Mouse (Mus musculus): ENCODE measurements around the gene Fktn. TPM values are rescaled to one million over a fixed set of nuclear protein-coding genes. Genes with fewer than 3 reads are reported as not detected.
"Not testable (repeated sequence)": the region's sequence is repeated elsewhere in the genome, so short reads cannot be mapped to it uniquely, and the experiment has no call there.

Gene Fktn
- polyA plus RNA-seq (2014; fragmentation: Nextera tagmentation; extraction: Ambion mirVana) = 20.1 and 22.9 TPM in 2 replicates

DNA sequence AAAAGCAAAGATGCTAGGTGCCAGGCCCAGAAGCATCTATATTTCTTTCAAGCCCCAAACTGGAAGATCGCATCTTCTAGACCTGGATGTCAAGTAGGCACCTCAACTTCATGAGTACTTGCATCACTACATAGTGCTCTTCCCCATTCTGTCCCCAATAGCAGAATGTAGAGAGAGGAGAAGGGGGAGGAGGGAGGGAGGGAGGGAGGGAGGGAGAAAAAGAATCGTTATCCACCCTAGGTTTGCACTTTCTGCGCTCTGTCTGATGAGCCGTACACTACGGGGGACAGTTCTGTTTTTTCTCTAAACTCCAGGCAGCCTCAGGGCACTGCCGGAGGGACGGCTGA is at the start of gene Fktn:
TSS of gene Fktn (plus strand) at position 295 of the 347 bp plus-strand sequence.
- DNase-seq (no peak), ATAC-seq (ENCODE audit: low FRiP score, low TSS enrichment) (peak; percentile 83)
- H3K4me2 ChIP-seq (ENCODE audit: low read length) = peak within 1 kb of the TSS; percentile 83
- no peaks in the 10 kb centered on the region for H3K27me3 ChIP-seq (ENCODE audit: control insufficient read depth, insufficient read depth, low read length)
- H3K36me3 ChIP-seq (ENCODE audit: control insufficient read depth, insufficient read depth, low read length) = no peaks in the 10 kb centered on the region
- peak within 1 kb of the TSS; percentile 87 for H3K4me3 ChIP-seq (replicated peaks; ENCODE audit: low read depth, low read length)
- 10% methylated on average over 7 of the region's 7 CpGs for WGBS
- peaks cover 12% of the 10 kb centered on the region for H3K4me1 ChIP-seq (ENCODE audit: control insufficient read depth, insufficient read depth, low read length)
- H3K27ac ChIP-seq (replicated peaks; ENCODE audit: low read depth, low read length) = peak within 1 kb of the TSS; percentile 94
- H3K9ac ChIP-seq (replicated peaks; ENCODE audit: low read length) = peak within 1 kb of the TSS; percentile 84
- no peaks in the 10 kb centered on the region for H3K9me3 ChIP-seq (ENCODE audit: control insufficient read depth, low read length)

DNA sequence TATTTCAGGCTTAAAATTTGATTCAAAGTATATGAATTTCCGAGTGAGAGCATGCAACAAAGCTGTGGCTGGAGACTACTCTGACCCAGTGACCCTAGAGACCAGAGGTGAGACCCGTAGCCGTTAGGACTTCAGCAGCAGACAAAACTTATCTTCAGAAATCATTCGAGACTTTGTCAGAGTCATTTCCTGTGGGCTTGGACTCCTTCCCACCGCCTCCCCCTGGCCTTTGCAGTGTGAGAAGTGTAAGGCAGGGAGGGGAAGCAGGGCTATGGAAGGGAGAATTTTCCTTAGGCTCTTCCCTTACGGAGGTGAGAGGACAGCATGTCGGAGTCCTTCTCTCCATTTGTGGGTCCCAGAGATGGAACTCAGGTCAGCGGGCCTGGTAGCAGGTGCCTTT is 31.7 kb upstream of the Fktn start:
- 93% methylated on average over 8 of the region's 8 CpGs for WGBS
- no peak overlapping the region for H3K4me3 ChIP-seq (replicated peaks; ENCODE audit: low read depth, low read length)

DNA sequence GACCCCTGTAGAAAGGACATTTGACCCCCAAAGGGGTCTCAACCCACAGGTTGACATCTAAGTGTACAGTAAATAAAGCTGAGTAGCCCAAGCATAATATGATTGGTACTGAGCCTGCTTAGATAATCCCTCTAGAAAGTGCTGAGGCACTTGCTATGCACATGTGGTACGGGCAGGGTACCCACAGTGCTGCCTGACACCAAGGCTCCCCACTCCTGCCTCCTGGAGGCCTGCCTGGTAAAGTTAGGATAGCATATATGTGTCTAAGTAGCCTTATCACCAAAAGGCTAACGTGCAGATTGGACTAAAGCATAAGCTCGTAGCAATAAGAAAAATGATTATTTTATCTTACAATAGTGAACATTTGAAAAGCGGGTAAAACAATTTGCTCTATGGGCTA is 24.8 kb upstream of the Fktn start:
- no peaks in the 10 kb centered on the region for H3K4me1 ChIP-seq (ENCODE audit: control insufficient read depth, insufficient read depth, low read length)
- no peak overlapping the region for H3K4me2 ChIP-seq (ENCODE audit: low read length)
- DNase-seq = no peak
- no peak overlapping the region for H3K27ac ChIP-seq (replicated peaks; ENCODE audit: low read depth, low read length)
- H3K36me3 ChIP-seq (ENCODE audit: control insufficient read depth, insufficient read depth, low read length) = peaks cover 21% of the 10 kb centered on the region
- H3K27me3 ChIP-seq (ENCODE audit: control insufficient read depth, insufficient read depth, low read length) = no peaks in the 10 kb centered on the region
- 92% methylated on average over 4 of the region's 4 CpGs for WGBS
- no peaks in the 10 kb centered on the region for H3K9me3 ChIP-seq (ENCODE audit: control insufficient read depth, low read length)
- no peak for ATAC-seq (ENCODE audit: low FRiP score, low TSS enrichment)
- H3K9ac ChIP-seq (replicated peaks; ENCODE audit: low read length) = no peak overlapping the region
- no peak overlapping the region for H3K4me3 ChIP-seq (replicated peaks; ENCODE audit: low read depth, low read length)

More for the DNA sequence above, 31.7 kb upstream of the Fktn start:
- peaks cover 32% of the 10 kb centered on the region for H3K36me3 ChIP-seq (ENCODE audit: control insufficient read depth, insufficient read depth, low read length)
- no peak overlapping the region for H3K4me2 ChIP-seq (ENCODE audit: low read length)
- no peaks in the 10 kb centered on the region for H3K9me3 ChIP-seq (ENCODE audit: control insufficient read depth, low read length)
- ATAC-seq (ENCODE audit: low FRiP score, low TSS enrichment) (no peak), DNase-seq (no peak)
- H3K4me1 ChIP-seq (ENCODE audit: control insufficient read depth, insufficient read depth, low read length) = no peaks in the 10 kb centered on the region
- no peaks in the 10 kb centered on the region for H3K27me3 ChIP-seq (ENCODE audit: control insufficient read depth, insufficient read depth, low read length)
- H3K27ac ChIP-seq (replicated peaks; ENCODE audit: low read depth, low read length) = no peak overlapping the region
- no peak overlapping the region for H3K9ac ChIP-seq (replicated peaks; ENCODE audit: low read length)

DNA sequence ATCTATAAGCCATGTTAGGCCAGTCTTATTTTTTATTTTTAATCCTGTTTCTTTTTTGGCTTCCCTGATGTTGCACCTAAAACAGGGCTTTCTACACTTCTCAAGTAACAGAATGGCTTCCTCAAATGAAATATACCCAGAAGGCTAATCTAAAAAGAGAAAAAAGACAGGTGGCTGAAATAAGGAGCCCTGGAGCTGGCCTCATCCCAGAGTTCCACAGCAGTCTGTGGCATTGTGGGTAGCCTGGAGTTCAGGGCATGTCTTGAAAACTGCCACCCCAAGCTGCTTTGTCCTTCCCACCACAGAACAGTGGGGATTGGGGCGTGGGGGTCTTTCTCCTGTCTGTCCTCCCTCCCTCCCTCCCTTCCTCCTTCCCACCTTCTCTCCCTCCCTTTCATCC is 22.4 kb upstream of the Fktn start:
- Histone ChIP-seq H3K36me3 (ENCODE audit: control insufficient read depth, insufficient read depth, low read length) (peaks cover 34% of the 10 kb centered on the region), H3K27me3 (ENCODE audit: control insufficient read depth, insufficient read depth, low read length) (no peaks in the 10 kb centered on the region), H3K9ac (replicated peaks; ENCODE audit: low read length) (no peak overlapping the region), H3K4me2 (ENCODE audit: low read length) (no peak overlapping the region), H3K27ac (replicated peaks; ENCODE audit: low read depth, low read length) (no peak overlapping the region), H3K9me3 (ENCODE audit: control insufficient read depth, low read length) (no peaks in the 10 kb centered on the region), H3K4me3 (replicated peaks; ENCODE audit: low read depth, low read length) (no peak overlapping the region), H3K4me1 (ENCODE audit: control insufficient read depth, insufficient read depth, low read length) (no peaks in the 10 kb centered on the region)
- WGBS = 77% methylated on average over 1 of the region's 1 CpGs
- DNase-seq (no peak), ATAC-seq (ENCODE audit: low FRiP score, low TSS enrichment) (no peak)

DNA sequence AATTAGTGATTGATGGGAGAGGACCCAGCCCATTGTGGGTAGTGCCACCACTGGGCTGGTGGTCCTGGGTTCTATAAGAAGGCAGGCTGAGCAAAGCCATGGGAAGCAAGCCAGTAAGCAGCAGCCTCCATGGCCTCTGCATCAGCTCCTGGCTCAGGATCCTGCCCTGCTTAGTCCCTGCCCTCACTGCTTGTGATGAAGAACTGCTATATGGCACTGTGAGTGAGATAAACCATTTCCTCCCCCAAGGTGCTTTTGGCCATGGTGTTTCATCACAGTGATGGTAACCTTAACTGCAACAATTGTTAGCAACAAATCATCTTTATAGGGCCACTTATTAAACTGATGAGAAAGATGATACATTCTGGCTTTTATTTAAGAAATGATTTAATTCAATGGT is 4.6 kb upstream of the Fktn start:
- H3K9me3 ChIP-seq (ENCODE audit: control insufficient read depth, low read length); H3K36me3 ChIP-seq (ENCODE audit: control insufficient read depth, insufficient read depth, low read length); ATAC-seq (ENCODE audit: low FRiP score, low TSS enrichment); H3K4me3 ChIP-seq (replicated peaks; ENCODE audit: low read depth, low read length); H3K4me1 ChIP-seq (ENCODE audit: control insufficient read depth, insufficient read depth, low read length); H3K27ac ChIP-seq (replicated peaks; ENCODE audit: low read depth, low read length); DNase-seq; H3K4me2 ChIP-seq (ENCODE audit: low read length); H3K9ac ChIP-seq (replicated peaks; ENCODE audit: low read length); H3K27me3 ChIP-seq (ENCODE audit: control insufficient read depth, insufficient read depth, low read length): not testable (repeated sequence)

DNA sequence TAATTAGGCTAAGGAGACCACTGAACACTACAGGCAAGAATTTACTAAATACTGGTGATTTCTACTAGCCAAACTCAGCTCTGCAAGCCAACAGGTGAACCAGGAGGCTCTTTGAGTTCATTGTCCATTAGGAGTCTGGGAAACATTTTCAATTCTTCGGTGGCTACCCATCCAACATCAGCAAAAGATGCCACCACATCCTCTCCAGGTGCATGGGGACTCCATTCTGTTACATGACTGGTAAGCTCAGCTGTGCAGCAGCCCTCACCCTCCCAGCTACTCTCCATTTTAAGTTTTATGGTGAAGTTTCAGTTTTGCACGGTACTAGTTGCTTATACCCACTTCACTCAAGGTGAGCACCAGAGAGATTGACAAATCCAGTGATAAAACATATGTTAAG is 3.8 kb upstream of the Fktn start:
- no peak overlapping the region for H3K9ac ChIP-seq (replicated peaks; ENCODE audit: low read length)
- no peak overlapping the region for H3K4me2 ChIP-seq (ENCODE audit: low read length)
- no peaks in the 10 kb centered on the region for H3K27me3 ChIP-seq (ENCODE audit: control insufficient read depth, insufficient read depth, low read length)
- WGBS = 93% methylated on average over 2 of the region's 2 CpGs
- no peak overlapping the region for H3K4me3 ChIP-seq (replicated peaks; ENCODE audit: low read depth, low read length)
- no peaks in the 10 kb centered on the region for H3K36me3 ChIP-seq (ENCODE audit: control insufficient read depth, insufficient read depth, low read length)
- no peak for DNase-seq
- no peak for ATAC-seq (ENCODE audit: low FRiP score, low TSS enrichment)
- H3K27ac ChIP-seq (replicated peaks; ENCODE audit: low read depth, low read length) = no peak overlapping the region
- H3K9me3 ChIP-seq (ENCODE audit: control insufficient read depth, low read length) = no peaks in the 10 kb centered on the region
- peaks cover 5% of the 10 kb centered on the region; the same call in 1 of the 2 replicates for H3K4me1 ChIP-seq (ENCODE audit: control insufficient read depth, insufficient read depth, low read length)

DNA sequence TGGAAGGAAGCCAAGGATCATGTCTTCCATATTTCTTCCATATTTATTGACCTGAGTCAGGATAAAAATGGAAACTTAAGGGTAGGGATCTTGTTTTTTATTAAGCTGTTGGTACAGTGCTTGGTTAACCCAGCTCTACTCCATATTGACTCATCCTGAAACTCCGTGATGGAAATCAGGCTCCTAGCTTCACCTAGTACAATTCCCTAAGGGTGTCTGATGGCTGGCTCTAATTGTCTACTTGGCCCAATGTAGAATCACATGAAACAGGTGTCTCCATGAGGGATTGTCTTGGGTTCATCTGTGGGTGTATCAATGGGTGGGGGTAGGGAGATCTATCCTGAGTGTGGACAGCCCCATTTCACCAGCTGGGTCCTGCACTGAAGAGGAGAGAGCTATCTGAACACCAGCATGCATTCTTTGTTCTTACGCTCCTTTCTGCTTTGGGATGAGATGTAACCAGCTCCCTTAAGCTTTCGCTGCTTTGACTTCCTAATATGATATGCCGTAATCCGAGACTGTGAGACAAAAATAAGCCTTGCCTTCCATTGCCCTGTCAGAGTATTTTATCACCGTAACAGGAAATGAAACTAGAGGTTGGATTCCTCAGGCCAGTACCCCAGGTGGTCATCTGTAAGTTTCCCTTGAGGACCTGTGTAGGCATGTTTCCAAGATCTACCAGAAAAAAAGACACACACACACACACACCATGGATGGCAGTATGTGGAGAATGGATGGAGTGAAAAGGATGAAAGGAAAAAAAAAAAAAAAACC is 3.1 kb upstream of the Fktn start:
- WGBS = 93% methylated on average over 6 of the region's 6 CpGs

DNA sequence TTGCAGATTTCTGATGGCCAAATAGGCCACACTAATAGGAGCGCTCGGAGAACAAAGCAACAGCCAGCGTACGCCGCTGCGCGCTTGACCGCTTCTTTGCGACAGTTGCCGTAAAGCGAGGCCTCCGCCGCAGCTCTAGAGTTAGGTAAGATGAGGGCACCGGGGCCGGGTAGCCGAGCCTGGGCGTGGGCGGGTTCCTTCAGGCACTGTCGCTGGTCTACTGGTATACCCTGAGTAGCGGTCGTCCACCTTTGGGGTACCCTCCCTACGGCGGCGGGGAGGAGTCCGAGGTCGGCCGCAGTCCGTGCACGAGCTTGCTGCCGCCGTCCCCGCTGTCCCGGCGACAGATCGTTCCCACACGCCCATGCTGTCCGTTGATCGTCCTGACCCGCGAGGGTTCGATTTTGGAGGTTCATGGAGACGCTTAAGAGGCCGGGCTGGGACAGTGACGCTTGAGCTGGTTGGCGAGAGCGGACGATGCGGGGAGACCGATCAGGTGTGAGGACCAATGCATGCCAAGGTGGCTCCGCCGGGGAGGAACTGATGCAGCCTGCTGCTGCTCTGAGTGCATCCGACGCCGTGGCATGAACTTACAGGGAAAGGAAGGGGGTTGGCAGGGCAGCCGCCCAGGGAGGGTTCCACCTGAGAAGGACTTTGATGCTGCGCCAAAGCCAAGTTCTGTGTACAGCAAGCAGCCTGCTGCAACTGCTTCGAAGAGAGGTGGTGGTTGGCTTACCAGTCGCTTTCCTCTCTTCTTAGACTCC is 435 bp downstream of the Fktn start:
- Histone ChIP-seq H3K4me3 (replicated peaks; ENCODE audit: low read depth, low read length) (peak overlapping the region; percentile 87), H3K36me3 (ENCODE audit: control insufficient read depth, insufficient read depth, low read length) (no peaks in the 10 kb centered on the region), H3K9me3 (ENCODE audit: control insufficient read depth, low read length) (no peaks in the 10 kb centered on the region), H3K4me2 (ENCODE audit: low read length) (peak overlapping the region; percentile 83), H3K4me1 (ENCODE audit: control insufficient read depth, insufficient read depth, low read length) (peaks cover 12% of the 10 kb centered on the region), H3K27ac (replicated peaks; ENCODE audit: low read depth, low read length) (peak overlapping the region; percentile 94), H3K9ac (replicated peaks; ENCODE audit: low read length) (peak overlapping the region; percentile 84), H3K27me3 (ENCODE audit: control insufficient read depth, insufficient read depth, low read length) (no peaks in the 10 kb centered on the region)
- DNase-seq = peak; percentile 98
- peak; percentile 96 for ATAC-seq (ENCODE audit: low FRiP score, low TSS enrichment)
- whole genome bisulfite sequencing = 12% methylated on average over 58 of the region's 58 CpGs

More for the DNA sequence above, 3.1 kb upstream of the Fktn start:
- Histone ChIP-seq H3K9ac (replicated peaks; ENCODE audit: low read length) (no peak overlapping the region), H3K4me2 (ENCODE audit: low read length) (no peak overlapping the region), H3K27me3 (ENCODE audit: control insufficient read depth, insufficient read depth, low read length) (no peaks in the 10 kb centered on the region), H3K4me1 (ENCODE audit: control insufficient read depth, insufficient read depth, low read length) (peaks cover 11% of the 10 kb centered on the region), H3K9me3 (ENCODE audit: control insufficient read depth, low read length) (no peaks in the 10 kb centered on the region), H3K4me3 (replicated peaks; ENCODE audit: low read depth, low read length) (no peak overlapping the region), H3K27ac (replicated peaks; ENCODE audit: low read depth, low read length) (no peak overlapping the region), H3K36me3 (ENCODE audit: control insufficient read depth, insufficient read depth, low read length) (no peaks in the 10 kb centered on the region)
- no peak for ATAC-seq (ENCODE audit: low FRiP score, low TSS enrichment)
- DNase-seq = no peak

DNA sequence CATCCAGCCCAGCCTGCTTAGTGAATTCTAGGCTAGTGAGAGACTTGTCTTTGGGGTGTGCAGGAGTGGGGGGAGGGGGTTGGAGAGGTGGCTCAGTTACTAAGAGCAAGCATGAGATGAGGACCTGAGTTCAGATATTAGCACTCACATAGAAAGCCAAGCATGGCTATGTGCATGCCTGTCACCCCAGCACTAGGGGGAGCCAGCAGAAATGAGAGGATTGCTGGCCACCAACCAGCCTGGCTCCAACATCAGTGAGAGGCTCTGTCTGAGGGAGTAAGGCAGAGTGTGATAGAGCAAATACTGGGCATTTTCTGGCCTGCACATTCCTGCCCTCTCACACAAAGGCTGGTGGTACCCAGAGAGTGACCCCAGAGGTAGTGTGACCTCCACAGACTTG is 2.2 kb downstream of the Fktn start:
- no peak for ATAC-seq (ENCODE audit: low FRiP score, low TSS enrichment)
- H3K4me3 ChIP-seq (replicated peaks; ENCODE audit: low read depth, low read length) = no peak overlapping the region
- no peak overlapping the region for H3K4me2 ChIP-seq (ENCODE audit: low read length)
- H3K4me1 ChIP-seq (ENCODE audit: control insufficient read depth, insufficient read depth, low read length) = peaks cover 12% of the 10 kb centered on the region
- no peaks in the 10 kb centered on the region for H3K27me3 ChIP-seq (ENCODE audit: control insufficient read depth, insufficient read depth, low read length)
- no peaks in the 10 kb centered on the region for H3K9me3 ChIP-seq (ENCODE audit: control insufficient read depth, low read length)
- no peak overlapping the region for H3K9ac ChIP-seq (replicated peaks; ENCODE audit: low read length)
- no peak overlapping the region for H3K27ac ChIP-seq (replicated peaks; ENCODE audit: low read depth, low read length)
- no peak for DNase-seq
- peaks cover 8% of the 10 kb centered on the region for H3K36me3 ChIP-seq (ENCODE audit: control insufficient read depth, insufficient read depth, low read length)

Data from midbrain, embryonic 14.5 days (tissue).